Comparison of ENCODE assay signal across 12 mouse cellular contexts in genomic region chr1:89131707-89132106, GRCm38 (mm10).
DNase-seq lines count a peak whose midpoint lies in the region; ATAC-seq and TF ChIP-seq lines count a peak whose summit lies in the region.
"Had no signal": no experiment of that assay in that cellular context is flagged by ENCODE, and none has a peak within 500 bp of the region (broad histone marks: within the 10 kb centered on the region; RNA-seq: fewer than 3 reads in every experiment).

No protein-coding gene starts in this region.

- no peak for ATAC-seq in forebrain, embryonic 13.5 days
- peak; percentile 61 for ATAC-seq in heart, embryonic 15.5 days (replicated peaks; ENCODE audit: insufficient number of reproducible peaks, insufficient read depth, low FRiP score, low read depth)
- ATAC-seq in megakaryocyte, adult 5-6 weeks (ENCODE audit: poor library complexity, severe bottlenecking) = no peak

- no peak overlapping the region for H3ac ChIP-seq in myocyte (ENCODE audit: control insufficient read depth, insufficient read length)

- no peak for TF ChIP-seq POLR2A in myocyte (IDR thresholded peaks at IDR 0.05; ENCODE audit: insufficient read length, low read depth)

- H3K27ac ChIP-seq in forebrain, embryonic 10.5 days = 0 out of 2 replicates have a peak overlapping the region, but pooled peaks have one; percentile 40
- no peak overlapping the region for H3K27ac ChIP-seq in forebrain, embryonic 13.5 days
- H3K27ac ChIP-seq in heart, embryonic 15.5 days = peak overlapping the region; percentile 83
- H3K27ac ChIP-seq: midbrain, embryonic 12.5 days had no signal

- H3K4me3 ChIP-seq in forebrain, embryonic 10.5 days = no peak overlapping the region
- no peak overlapping the region for H3K4me3 ChIP-seq in forebrain, embryonic 13.5 days
- H3K4me3 ChIP-seq in heart, embryonic 15.5 days = no peak overlapping the region
- no peak overlapping the region for H3K4me3 ChIP-seq in myocyte
- H3K4me3 ChIP-seq: midbrain, embryonic 12.5 days had no signal

- H3K4me2 ChIP-seq in forebrain, embryonic 13.5 days = no peak overlapping the region
- H3K4me2 ChIP-seq in heart, embryonic 15.5 days = peak overlapping the region; percentile 34
- peak overlapping the region; percentile 46 for H3K4me2 ChIP-seq in myocyte (ENCODE audit: low read depth)
- H3K4me2 ChIP-seq: midbrain, embryonic 12.5 days had no signal

- WGBS in forebrain, embryonic 10.5 days = 89% methylated on average over 8 of the region's 8 CpGs
- WGBS in forebrain, embryonic 13.5 days = 82% methylated on average over 8 of the region's 8 CpGs
- WGBS in heart, embryonic 15.5 days = 43% methylated on average over 8 of the region's 8 CpGs

- H3K9ac ChIP-seq in forebrain, embryonic 13.5 days = no peak overlapping the region
- no peak overlapping the region for H3K9ac ChIP-seq in heart, embryonic 15.5 days
- H3K9ac ChIP-seq: midbrain, embryonic 12.5 days had no signal

- no peak for DNase-seq in forebrain, embryonic 10.5 days (ENCODE audit: extremely low spot score, low spot score)
- peak; percentile 48 for DNase-seq in urinary bladder, adult 2 months (ENCODE audit: low spot score)
- DNase-seq in urinary bladder, postnatal 4 days (ENCODE audit: low spot score in 2 of 2) = no peak
- no peak for DNase-seq in layer of hippocampus, adult 18-20 months (ENCODE audit: low spot score in 2 of 2)
- DNase-seq: embryo, embryonic 11 days; layer of hippocampus, adult 9-11 months; spleen, adult 18-20 months had no signal

- H3K9me3 ChIP-seq in forebrain, embryonic 10.5 days = peaks cover 6% of the 10 kb centered on the region
- H3K9me3 ChIP-seq in forebrain, embryonic 13.5 days (replicated peaks) = peaks cover 6% of the 10 kb centered on the region; the same call in 1 of the 2 replicates
- no peaks in the 10 kb centered on the region for H3K9me3 ChIP-seq in heart, embryonic 15.5 days (replicated peaks)
- H3K9me3 ChIP-seq: midbrain, embryonic 12.5 days had no signal

- no peaks in the 10 kb centered on the region for H3K27me3 ChIP-seq in forebrain, embryonic 10.5 days (ENCODE audit: poor library complexity, severe bottlenecking)
- no peaks in the 10 kb centered on the region for H3K27me3 ChIP-seq in forebrain, embryonic 13.5 days
- no peaks in the 10 kb centered on the region for H3K27me3 ChIP-seq in heart, embryonic 15.5 days
- H3K27me3 ChIP-seq in myocyte (ENCODE audit: control insufficient read depth, insufficient read depth, insufficient read length) = no peaks in the 10 kb centered on the region
- H3K27me3 ChIP-seq: midbrain, embryonic 12.5 days had no signal

- H3K4me1 ChIP-seq in forebrain, embryonic 10.5 days = peaks cover 35% of the 10 kb centered on the region
- H3K4me1 ChIP-seq in forebrain, embryonic 13.5 days = peaks cover 25% of the 10 kb centered on the region
- peaks cover 55% of the 10 kb centered on the region for H3K4me1 ChIP-seq in heart, embryonic 15.5 days (replicated peaks)

- H3K36me3 ChIP-seq in forebrain, embryonic 10.5 days (replicated peaks) = peaks cover 40% of the 10 kb centered on the region
- 0 out of 2 replicates have a peak, but pooled peaks cover 3% of the 10 kb centered on the region for H3K36me3 ChIP-seq in forebrain, embryonic 13.5 days (ENCODE audit: poor library complexity, severe bottlenecking)
- H3K36me3 ChIP-seq in heart, embryonic 15.5 days = no peaks in the 10 kb centered on the region
- H3K36me3 ChIP-seq in myocyte (ENCODE audit: control insufficient read depth, insufficient read depth) = peaks cover 5% of the 10 kb centered on the region
- H3K36me3 ChIP-seq: midbrain, embryonic 12.5 days had no signal

- peaks cover 27% of the 10 kb centered on the region for H3K79me2 ChIP-seq in myocyte (ENCODE audit: control insufficient read depth, insufficient read depth)

TF ChIP-seq in myocyte, 11 proteins besides CTCF, POLR2A, EP300 and RAD21:
- no peak for TF ChIP-seq MYOD1 (IDR thresholded peaks at IDR 0.05; ENCODE audit: control insufficient read depth in 1 of 3, insufficient read length in 2 of 3, low read depth in 2 of 3)
- TF ChIP-seq REST (IDR thresholded peaks at IDR 0.05; ENCODE audit: insufficient read depth, insufficient read length) = no peak
- no peak for TF ChIP-seq CEBPB (IDR thresholded peaks at IDR 0.05; ENCODE audit: insufficient read depth, poor library complexity, severe bottlenecking)
- no peak for TF ChIP-seq USF1 (IDR thresholded peaks at IDR 0.05; ENCODE audit: low read depth)
- TF ChIP-seq TCF3 (IDR thresholded peaks at IDR 0.05; ENCODE audit: insufficient read length, low read depth) = no peak
- no peak for TF ChIP-seq TCF12 (IDR thresholded peaks at IDR 0.05; ENCODE audit: insufficient read depth, poor library complexity, severe bottlenecking)
- no peak for TF ChIP-seq SRF (IDR thresholded peaks at IDR 0.05; ENCODE audit: control insufficient read depth, insufficient read length, low read depth)
- TF ChIP-seq MAX (IDR thresholded peaks at IDR 0.05; ENCODE audit: low read depth) = no peak
- TF ChIP-seq MYOG (IDR thresholded peaks at IDR 0.05; ENCODE audit: control insufficient read depth in 1 of 3, insufficient read depth in 1 of 3, insufficient read length in 2 of 3, low read depth in 2 of 3) = no peak
- no peak for TF ChIP-seq POLR2AphosphoS2 (IDR thresholded peaks at IDR 0.05; ENCODE audit: insufficient read length, low read depth)
- no peak for TF ChIP-seq E2F4 (IDR thresholded peaks at IDR 0.05; ENCODE audit: insufficient read depth)
